Mouse (Mus musculus): ENCODE measurements at regions not wholly inside any gene's neighbourhood (a gene's known extent, or its start where the extent isn't known, plus 50 kb on each side); places are given as distances from the start of the nearest gene placed in this dataset.

GRCm38 (mm10) chr1:107897743-107898437 lies 308.1 kb downstream of the Serpinb8 start:
- WGBS, result 21% methylated on average over 3 of the region's 3 CpGs
- no peak overlapping the region for H3K4me2 ChIP-seq (ENCODE audit: low read length)
- H3K4me1 ChIP-seq (ENCODE audit: control insufficient read depth, insufficient read depth, low read length), result peaks cover 6% of the 10 kb centered on the region
- no peaks in the 10 kb centered on the region for H3K9me3 ChIP-seq (replicated peaks; ENCODE audit: control insufficient read depth, low read length, poor library complexity, severe bottlenecking)
- no peak overlapping the region for H3K4me3 ChIP-seq (ENCODE audit: low read depth, low read length)
- peak; percentile 19; the same call in 1 of the 2 replicates for ATAC-seq
- H3K27ac ChIP-seq (ENCODE audit: low read length), result 0 out of 2 replicates have a peak overlapping the region, but pooled peaks have one; percentile 28
- no peaks in the 10 kb centered on the region for H3K36me3 ChIP-seq (ENCODE audit: control insufficient read depth, insufficient read depth, low read length)
- no peak overlapping the region for H3K9ac ChIP-seq (ENCODE audit: low read depth, low read length)
- no peaks in the 10 kb centered on the region for H3K27me3 ChIP-seq (ENCODE audit: control insufficient read depth, insufficient read depth, low read depth, low read length)

DNA sequence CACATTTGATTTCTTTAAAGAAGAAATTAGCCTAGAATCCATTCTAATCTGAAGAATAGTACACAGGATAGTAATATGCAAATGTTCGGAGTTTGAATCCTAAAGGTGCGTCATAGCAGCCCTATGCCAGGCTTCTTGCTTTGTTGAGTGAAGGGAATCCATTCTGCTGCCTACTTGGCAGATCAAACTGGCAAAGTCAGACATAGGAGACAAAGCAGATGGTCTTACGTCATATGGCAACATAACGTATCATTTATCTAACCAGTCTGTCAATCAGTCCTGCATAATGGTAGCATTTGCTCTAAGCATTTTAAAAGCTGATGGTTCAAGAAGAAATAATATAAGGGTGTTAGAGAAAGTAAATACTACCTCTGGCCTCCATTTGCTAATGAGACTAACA lies 309.5 kb downstream of the Serpinb8 start:
- Histone ChIP-seq H3K27ac (ENCODE audit: low read length) (no peak overlapping the region), H3K9me3 (replicated peaks; ENCODE audit: control insufficient read depth, low read length, poor library complexity, severe bottlenecking) (no peaks in the 10 kb centered on the region), H3K4me2 (ENCODE audit: low read length) (no peak overlapping the region), H3K4me3 (ENCODE audit: low read depth, low read length) (no peak overlapping the region), H3K4me1 (ENCODE audit: control insufficient read depth, insufficient read depth, low read length) (peaks cover 6% of the 10 kb centered on the region), H3K9ac (ENCODE audit: low read depth, low read length) (no peak overlapping the region), H3K27me3 (ENCODE audit: control insufficient read depth, insufficient read depth, low read depth, low read length) (no peaks in the 10 kb centered on the region), H3K36me3 (ENCODE audit: control insufficient read depth, insufficient read depth, low read length) (no peaks in the 10 kb centered on the region)
- no peak for ATAC-seq
- WGBS, result 80% methylated on average over 4 of the region's 4 CpGs

- no peak overlapping the region for H3K9ac ChIP-seq (ENCODE audit: low read depth, low read length)
- no peak for ATAC-seq
- no peak overlapping the region for H3K4me3 ChIP-seq (ENCODE audit: low read depth, low read length)
- no peak overlapping the region for H3K27ac ChIP-seq (ENCODE audit: low read length)
- H3K27me3 ChIP-seq (ENCODE audit: control insufficient read depth, insufficient read depth, low read depth, low read length), result no peaks in the 10 kb centered on the region
- no peaks in the 10 kb centered on the region for H3K9me3 ChIP-seq (replicated peaks; ENCODE audit: control insufficient read depth, low read length, poor library complexity, severe bottlenecking)
- H3K4me1 ChIP-seq (ENCODE audit: control insufficient read depth, insufficient read depth, low read length), result peaks cover 6% of the 10 kb centered on the region
- 35% methylated on average over 2 of the region's 2 CpGs for WGBS
- H3K36me3 ChIP-seq (ENCODE audit: control insufficient read depth, insufficient read depth, low read length), result no peaks in the 10 kb centered on the region
- H3K4me2 ChIP-seq (ENCODE audit: low read length), result no peak overlapping the region
Measured at GRCm38 (mm10) chr1:107900449-107900848, 310.6 kb downstream of the Serpinb8 start.

DNA sequence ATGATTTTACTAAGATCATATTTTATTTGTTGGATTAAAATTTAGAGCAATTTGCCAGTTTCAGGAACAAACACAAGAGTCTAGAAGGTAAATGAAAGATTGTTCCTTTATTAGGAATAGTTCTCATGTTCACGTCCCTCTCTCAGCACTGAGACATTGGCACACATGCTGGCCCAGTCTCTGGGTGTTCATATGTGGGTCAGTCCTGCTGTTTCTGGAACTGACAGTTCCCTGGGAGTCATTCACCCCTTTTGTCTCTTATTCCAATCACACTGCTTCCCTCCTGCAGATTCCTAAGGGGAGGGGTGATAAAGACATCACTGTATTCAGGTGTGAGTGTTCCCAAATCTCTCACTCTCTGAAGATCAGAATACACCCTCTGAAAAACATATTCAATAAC lies 311.1 kb downstream of the Serpinb8 start:
- Histone ChIP-seq H3K4me2 (ENCODE audit: low read length) (no peak overlapping the region), H3K27me3 (ENCODE audit: control insufficient read depth, insufficient read depth, low read depth, low read length) (no peaks in the 10 kb centered on the region), H3K9me3 (replicated peaks; ENCODE audit: control insufficient read depth, low read length, poor library complexity, severe bottlenecking) (no peaks in the 10 kb centered on the region), H3K36me3 (ENCODE audit: control insufficient read depth, insufficient read depth, low read length) (no peaks in the 10 kb centered on the region), H3K9ac (ENCODE audit: low read depth, low read length) (no peak overlapping the region), H3K4me3 (ENCODE audit: low read depth, low read length) (no peak overlapping the region), H3K4me1 (ENCODE audit: control insufficient read depth, insufficient read depth, low read length) (peaks cover 6% of the 10 kb centered on the region), H3K27ac (ENCODE audit: low read length) (no peak overlapping the region)
- ATAC-seq, result no peak
- WGBS, result 44% methylated on average over 1 of the region's 1 CpGs

GRCm38 (mm10) chr1:107908236-107909063 lies 318.6 kb downstream of the Serpinb8 start:
- H3K9ac ChIP-seq (ENCODE audit: low read depth, low read length), result no peak overlapping the region
- H3K4me1 ChIP-seq (ENCODE audit: control insufficient read depth, insufficient read depth, low read length), result no peaks in the 10 kb centered on the region
- no peak overlapping the region for H3K4me2 ChIP-seq (ENCODE audit: low read length)
- H3K36me3 ChIP-seq (ENCODE audit: control insufficient read depth, insufficient read depth, low read length), result no peaks in the 10 kb centered on the region
- no peak overlapping the region for H3K27ac ChIP-seq (ENCODE audit: low read length)
- no peak overlapping the region for H3K4me3 ChIP-seq (ENCODE audit: low read depth, low read length)
- H3K9me3 ChIP-seq (replicated peaks; ENCODE audit: control insufficient read depth, low read length, poor library complexity, severe bottlenecking), result no peaks in the 10 kb centered on the region
- 44% methylated on average over 4 of the region's 4 CpGs for WGBS
- 0 out of 2 replicates have a peak, but pooled peaks have one; percentile 58 for ATAC-seq
- no peaks in the 10 kb centered on the region for H3K27me3 ChIP-seq (ENCODE audit: control insufficient read depth, insufficient read depth, low read depth, low read length)

- Histone ChIP-seq H3K4me3 (ENCODE audit: low read depth, low read length) (no peak overlapping the region), H3K9ac (ENCODE audit: low read depth, low read length) (no peak overlapping the region), H3K27ac (ENCODE audit: low read length) (no peak overlapping the region), H3K27me3 (ENCODE audit: control insufficient read depth, insufficient read depth, low read depth, low read length) (no peaks in the 10 kb centered on the region), H3K36me3 (ENCODE audit: control insufficient read depth, insufficient read depth, low read length) (no peaks in the 10 kb centered on the region), H3K9me3 (replicated peaks; ENCODE audit: control insufficient read depth, low read length, poor library complexity, severe bottlenecking) (no peaks in the 10 kb centered on the region), H3K4me1 (ENCODE audit: control insufficient read depth, insufficient read depth, low read length) (peaks cover 10% of the 10 kb centered on the region), H3K4me2 (ENCODE audit: low read length) (no peak overlapping the region)
- peak; percentile 57; the same call in 1 of the 2 replicates for ATAC-seq
- 51% methylated on average over 7 of the region's 7 CpGs for WGBS
Measured at GRCm38 (mm10) chr1:107914671-107915590, 325.1 kb downstream of the Serpinb8 start.

GRCm38 (mm10) chr1:107917037-107917436 lies 327.2 kb downstream of the Serpinb8 start:
- ATAC-seq, result no peak
- no peak overlapping the region for H3K4me2 ChIP-seq (ENCODE audit: low read length)
- H3K9me3 ChIP-seq (replicated peaks; ENCODE audit: control insufficient read depth, low read length, poor library complexity, severe bottlenecking), result no peaks in the 10 kb centered on the region
- H3K36me3 ChIP-seq (ENCODE audit: control insufficient read depth, insufficient read depth, low read length), result no peaks in the 10 kb centered on the region
- 68% methylated on average over 5 of the region's 5 CpGs for WGBS
- no peak overlapping the region for H3K27ac ChIP-seq (ENCODE audit: low read length)
- no peak overlapping the region for H3K9ac ChIP-seq (ENCODE audit: low read depth, low read length)
- no peaks in the 10 kb centered on the region for H3K27me3 ChIP-seq (ENCODE audit: control insufficient read depth, insufficient read depth, low read depth, low read length)
- peaks cover 10% of the 10 kb centered on the region for H3K4me1 ChIP-seq (ENCODE audit: control insufficient read depth, insufficient read depth, low read length)
- H3K4me3 ChIP-seq (ENCODE audit: low read depth, low read length), result no peak overlapping the region

DNA sequence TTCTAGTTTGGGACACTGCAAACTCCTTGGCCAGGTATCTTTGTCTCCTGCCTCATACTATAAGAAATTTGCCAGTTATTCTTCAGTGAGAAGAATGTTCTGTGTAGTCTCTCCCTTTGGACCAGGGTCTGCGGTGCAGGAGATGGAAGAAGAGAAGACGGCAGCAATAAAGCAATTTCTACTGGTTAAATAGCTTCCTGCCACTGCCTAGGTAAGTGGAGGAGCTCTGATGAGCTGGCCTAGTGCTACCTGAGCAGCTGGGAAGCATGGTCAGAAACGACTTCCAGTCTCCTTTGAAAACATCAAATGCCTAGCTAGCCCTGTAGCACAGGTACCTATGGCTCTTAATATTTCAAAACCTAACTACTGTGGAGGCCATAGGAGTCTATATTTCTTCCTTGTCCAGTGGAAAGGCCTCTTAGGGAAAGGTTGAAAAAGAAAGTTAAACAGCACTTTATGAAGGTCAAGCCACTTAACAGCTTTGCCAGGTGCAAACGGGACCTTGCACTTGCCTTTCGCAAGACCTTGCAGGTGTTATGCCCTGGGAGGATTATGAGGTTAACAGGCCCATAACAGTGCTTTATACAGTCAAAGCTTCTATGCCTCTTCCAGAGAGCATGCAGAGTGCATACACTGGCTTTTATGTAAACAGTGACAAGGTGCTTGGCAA lies 351.9 kb downstream of the Serpinb8 start:
- 75% methylated on average over 5 of the region's 5 CpGs for WGBS
- Histone ChIP-seq H3K27me3 (ENCODE audit: control insufficient read depth, insufficient read depth, low read depth, low read length) (no peaks in the 10 kb centered on the region), H3K4me1 (ENCODE audit: control insufficient read depth, insufficient read depth, low read length) (no peaks in the 10 kb centered on the region), H3K9me3 (replicated peaks; ENCODE audit: control insufficient read depth, low read length, poor library complexity, severe bottlenecking) (no peaks in the 10 kb centered on the region), H3K9ac (ENCODE audit: low read depth, low read length) (no peak overlapping the region), H3K27ac (ENCODE audit: low read length) (no peak overlapping the region), H3K4me2 (ENCODE audit: low read length) (no peak overlapping the region), H3K4me3 (ENCODE audit: low read depth, low read length) (no peak overlapping the region), H3K36me3 (ENCODE audit: control insufficient read depth, insufficient read depth, low read length) (no peaks in the 10 kb centered on the region)
- no peak for ATAC-seq

Measured in midbrain, embryonic 16.5 days (tissue).